Mouse (Mus musculus) CH12F3 (cell line): Measurements from ENCODE around the gene Tmem202.

Source experiments
- in situ Hi-C: fragments of 300-500 bp; cut with MboI; formaldehyde crosslinking; loops from 2 replicates; pipeline ENCODE4 v1.14.3; 2020; ENCODE audit warnings: low sequenced_read_pairs

Tmem202 gene

GRCm38 (mm10) chr9:59539441-59540137, at the start of gene Tmem202, which contains the start of gene Hexa:
Gene Tmem202 (minus strand): TSS chr9:59539847.
Gene Hexa (plus strand): TSS chr9:59539540.
- in situ Hi-C loops = no loop called here

DNA sequence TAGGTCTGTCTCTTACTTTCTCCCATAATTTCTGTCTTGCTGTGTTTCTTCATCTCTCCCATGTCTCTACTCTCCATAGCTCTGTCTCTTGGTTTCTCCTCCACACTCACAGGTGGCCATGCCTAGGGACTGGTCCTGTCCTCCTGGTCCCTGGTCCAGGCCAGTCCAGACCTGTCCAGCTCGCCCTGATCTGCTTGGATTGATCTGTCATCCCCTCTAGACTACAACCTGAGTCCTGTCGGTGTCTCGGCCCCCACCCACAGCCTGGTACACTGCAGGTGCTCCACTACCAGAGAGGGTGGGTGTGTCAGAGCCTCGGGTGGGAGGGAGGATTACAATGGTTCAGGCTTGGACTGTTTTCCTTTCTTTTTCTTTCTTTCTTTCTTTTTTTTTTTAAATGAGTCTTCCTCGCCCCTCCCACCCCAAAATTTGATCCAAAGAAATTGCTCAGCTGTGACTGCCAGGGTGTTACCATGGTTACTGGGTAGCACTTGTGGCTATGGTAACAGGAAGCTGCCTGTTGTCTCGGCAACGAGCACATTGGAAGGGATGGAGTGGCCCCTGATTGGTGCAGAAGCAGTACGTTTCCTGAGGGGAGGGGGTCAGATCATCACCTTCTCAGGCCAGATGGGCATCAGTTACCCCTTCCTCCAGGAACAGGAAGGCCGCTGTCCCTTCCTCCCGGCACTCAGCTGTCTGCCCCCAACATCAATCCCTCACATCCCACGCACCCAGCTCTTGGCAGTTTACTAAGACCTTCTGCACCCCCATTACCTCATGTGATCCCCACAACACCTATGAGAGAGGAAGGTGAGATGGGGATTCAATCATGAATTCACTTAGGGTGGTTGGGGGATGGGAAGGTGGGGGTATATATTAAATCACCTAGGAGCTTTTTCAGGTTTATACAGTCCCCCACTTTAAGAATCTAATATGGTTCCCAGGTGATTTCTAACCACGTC, 49.3 kb upstream of the Tmem202 start:
- in situ Hi-C loops = no loop called here

DNA sequence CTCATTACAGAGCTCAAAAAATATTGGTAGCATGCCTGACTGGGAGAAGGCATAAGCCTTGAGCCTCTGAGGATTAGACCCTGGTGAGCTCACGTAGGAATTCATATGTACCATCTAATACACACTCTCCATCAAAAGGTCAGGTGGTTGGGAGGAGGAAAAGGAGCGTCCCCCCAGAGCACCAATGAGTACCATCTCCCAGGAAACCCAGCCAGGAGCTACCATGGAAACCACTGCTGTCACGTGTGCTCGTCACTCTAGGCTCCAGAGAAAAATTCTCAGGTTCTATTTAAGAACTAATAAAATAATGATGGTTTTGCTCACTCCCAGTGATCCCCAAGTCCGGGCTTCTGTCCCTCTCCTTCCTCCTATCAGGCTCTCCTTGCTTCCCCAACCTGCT, 48.6 kb upstream of the Tmem202 start:
- in situ Hi-C loops = no loop called here

GRCm38 (mm10) chr9:59584871-59585308, 45.2 kb upstream of the Tmem202 start:
- in situ Hi-C loops = no loop called here

DNA sequence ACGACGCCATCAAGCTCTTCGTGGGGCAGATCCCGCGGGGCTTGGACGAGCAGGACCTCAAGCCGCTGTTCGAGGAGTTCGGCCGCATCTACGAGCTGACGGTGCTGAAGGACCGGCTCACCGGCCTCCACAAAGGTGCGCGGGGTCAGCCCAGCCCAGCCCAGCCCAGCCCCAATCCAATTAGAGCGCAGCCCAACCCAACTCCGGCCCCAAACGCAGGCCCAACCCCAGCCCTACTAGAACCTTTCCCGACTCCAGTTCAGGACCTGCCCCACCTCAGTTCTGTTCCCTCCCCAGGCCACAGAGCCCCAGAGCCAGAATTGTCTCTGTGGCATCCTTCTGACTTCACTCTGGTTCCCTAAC, 38.8 kb upstream of the Tmem202 start:
- in situ Hi-C loops = no loop called here

DNA sequence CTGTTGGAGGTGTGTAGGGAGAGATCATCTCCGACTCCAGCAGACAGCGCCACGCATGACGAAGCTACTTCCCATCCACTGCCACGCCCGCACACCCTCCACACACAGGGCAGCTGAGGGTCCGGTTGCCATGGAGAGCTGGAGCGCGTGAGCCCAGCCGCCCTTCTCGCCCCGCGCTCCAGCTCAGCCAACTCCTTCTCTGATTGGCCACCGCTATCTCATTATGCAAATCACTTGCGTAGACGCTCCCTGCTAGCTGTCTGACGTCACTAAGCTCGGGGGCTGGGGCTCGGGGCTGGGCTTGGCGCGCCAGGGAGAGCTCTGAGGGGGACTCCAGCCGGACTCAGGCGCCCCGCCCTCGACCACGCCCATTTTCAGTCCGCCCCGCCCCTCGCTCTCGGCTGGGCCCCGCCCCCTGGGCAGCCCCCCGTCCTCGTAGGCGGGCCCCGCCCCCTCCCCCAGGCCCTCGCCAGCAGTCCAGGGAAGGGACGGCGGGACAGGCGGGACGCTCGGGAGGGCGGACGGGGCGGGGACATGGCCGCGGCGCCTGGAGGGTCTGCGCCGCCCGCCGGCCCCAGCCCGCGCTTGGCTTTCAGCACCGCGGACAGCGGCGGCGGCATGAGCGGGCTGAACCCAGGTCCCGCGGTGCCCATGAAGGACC, 38.3 kb upstream of the Tmem202 start, which contains the start of gene Celf6:
Celf6 (plus strand) TSS at position 74 of the 661 bp plus-strand sequence.
- in situ Hi-C loops = no loop called here

DNA sequence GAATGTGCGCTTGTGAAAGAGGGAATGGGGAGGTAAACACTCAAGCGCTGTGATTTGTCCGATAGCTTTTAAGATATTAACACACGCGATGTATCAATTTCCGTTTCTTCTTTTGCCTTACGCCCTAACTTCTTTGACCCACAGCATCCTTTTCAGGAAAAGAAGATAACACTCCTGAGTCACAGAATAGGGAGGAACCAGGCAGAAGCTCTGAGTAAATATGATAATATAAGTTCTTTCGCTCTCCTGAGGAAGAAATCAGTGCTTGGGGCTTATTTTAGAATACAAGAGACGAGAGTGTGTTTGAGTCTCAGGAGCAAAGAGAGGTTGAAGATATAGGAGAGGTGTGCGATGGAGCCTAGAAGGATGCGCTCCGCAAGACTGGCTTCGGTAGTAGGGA, 37.8 kb upstream of the Tmem202 start:
- in situ Hi-C loops = no loop called here

- in situ Hi-C loops = no loop called here
Measured at GRCm38 (mm10) chr9:59571852-59572251, 32.2 kb upstream of the Tmem202 start.

GRCm38 (mm10) chr9:59567111-59567510, 27.5 kb upstream of the Tmem202 start:
- in situ Hi-C loops = no loop called here

DNA sequence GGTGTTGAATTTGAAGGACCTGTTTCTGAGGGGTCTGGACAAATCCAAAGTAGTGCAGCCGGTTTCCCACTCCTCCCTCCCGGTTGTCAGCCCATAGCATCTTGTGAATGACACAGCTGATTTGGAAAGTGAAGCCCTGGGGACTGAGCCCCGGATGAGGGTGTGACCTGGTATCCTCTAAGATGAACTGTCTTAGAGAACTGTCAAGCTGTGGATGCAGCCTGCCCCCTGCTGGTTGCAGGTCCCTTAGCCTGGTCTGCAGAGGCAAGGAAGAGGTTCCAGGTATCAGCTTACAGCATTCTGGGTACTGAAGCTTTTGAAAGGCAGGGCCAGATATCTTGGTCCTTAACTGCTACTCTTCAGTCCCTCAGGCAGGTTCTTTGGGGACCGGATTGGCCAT, 26.0 kb upstream of the Tmem202 start:
- in situ Hi-C loops = no loop called here

GRCm38 (mm10) chr9:59553719-59554118, 14.1 kb upstream of the Tmem202 start:
- in situ Hi-C loops = no loop called here

- in situ Hi-C loops = no loop called here
Measured at GRCm38 (mm10) chr9:59552610-59553009, 13.0 kb upstream of the Tmem202 start.

GRCm38 (mm10) chr9:59551620-59552031, 12.0 kb upstream of the Tmem202 start:
- in situ Hi-C loops = no loop called here

GRCm38 (mm10) chr9:59551017-59551416, 11.4 kb upstream of the Tmem202 start:
- in situ Hi-C loops = no loop called here

GRCm38 (mm10) chr9:59550077-59550476, 10.4 kb upstream of the Tmem202 start:
- in situ Hi-C loops = no loop called here

- in situ Hi-C loops = no loop called here
Measured at GRCm38 (mm10) chr9:59548961-59549487, 9.4 kb upstream of the Tmem202 start.

- in situ Hi-C loops = no loop called here
Measured at GRCm38 (mm10) chr9:59547869-59548268, 8.2 kb upstream of the Tmem202 start.

- in situ Hi-C loops = no loop called here
Measured at GRCm38 (mm10) chr9:59544739-59545138, 5.1 kb upstream of the Tmem202 start.

DNA sequence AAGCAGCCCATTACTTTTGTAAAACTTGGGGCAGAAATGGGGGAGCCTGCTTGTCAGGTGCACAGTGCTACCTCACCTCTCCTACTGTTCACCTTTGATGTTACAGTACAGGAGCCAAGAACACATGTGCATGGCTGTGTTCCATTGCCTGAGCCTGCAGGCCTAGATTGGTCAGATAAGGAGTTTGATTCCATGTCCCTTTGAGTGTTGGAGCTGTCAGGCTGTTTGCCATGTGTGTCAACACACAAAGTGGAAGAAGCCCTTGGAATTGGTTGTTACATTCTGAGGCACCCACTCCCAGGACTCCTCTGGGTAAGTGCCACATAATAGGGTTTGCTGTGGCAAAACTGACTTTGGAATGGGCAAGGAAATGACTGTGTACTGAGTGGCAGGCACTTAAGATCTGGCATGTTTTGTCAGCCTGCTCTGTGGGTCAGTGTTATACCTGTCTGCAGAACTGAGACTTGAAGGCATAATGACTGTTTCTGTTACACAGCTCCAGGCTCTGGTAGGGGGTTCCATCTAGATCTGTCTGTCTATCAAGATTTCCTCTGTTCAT, 3.2 kb upstream of the Tmem202 start:
- in situ Hi-C loops = no loop called here

DNA sequence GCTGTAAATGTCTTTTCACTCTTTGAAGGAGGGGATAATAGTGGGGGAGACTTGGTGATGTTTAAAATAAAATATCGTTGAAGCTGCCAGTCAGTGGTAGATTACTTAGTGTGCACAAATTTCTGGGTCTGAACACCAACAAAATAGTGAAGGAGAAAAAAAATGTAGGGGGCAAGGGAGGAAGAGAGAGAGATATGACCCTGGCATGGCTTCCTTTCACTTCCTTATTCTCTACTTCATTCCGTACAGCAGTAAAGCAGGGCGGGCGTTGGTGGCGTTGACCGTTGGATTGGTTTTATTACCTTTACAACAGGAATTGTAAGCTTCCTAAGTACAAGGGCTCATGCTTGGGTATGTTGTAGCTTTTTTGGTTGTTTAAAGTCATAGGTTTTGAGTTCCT, 2.0 kb upstream of the Tmem202 start:
- in situ Hi-C loops = no loop called here

GRCm38 (mm10) chr9:59537651-59538050, 2.0 kb downstream of the Tmem202 start:
- in situ Hi-C loops = no loop called here
